Mouse (Mus musculus) WW6 (cell line): ENCODE results near the gene Rara.

Experiments
- DNase-seq: peaks from one replicate; pipeline ENCODE4 v3.0.0-alpha.2; 2013; ENCODE audit warnings: low read depth, low spot score

Rara gene

GRCm38 (mm10) chr11:98952111-98952510 is 24.5 kb downstream of the Rara start:
- no peak for DNase-seq

DNA sequence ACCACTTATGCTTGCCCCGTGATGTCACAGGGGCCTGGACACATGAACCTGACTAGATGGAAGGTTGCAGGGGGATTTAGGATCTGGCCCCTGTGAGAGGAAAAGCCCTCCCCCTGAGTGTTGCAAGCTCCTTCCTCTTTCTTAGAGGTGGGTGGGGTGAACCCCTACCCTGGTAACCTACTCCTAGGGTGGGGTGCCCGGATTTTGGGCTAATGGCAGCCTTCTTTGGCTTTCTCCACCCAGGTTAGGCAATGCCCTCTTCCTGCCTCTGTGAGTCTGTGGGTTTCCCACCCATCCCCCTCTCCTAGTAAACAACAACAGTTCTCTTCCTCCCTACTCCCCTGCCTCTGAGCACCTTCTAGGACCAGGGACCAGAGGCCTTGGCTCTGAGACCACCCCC is 25.1 kb downstream of the Rara start:
- no peak for DNase-seq

GRCm38 (mm10) chr11:98953361-98953760 is 25.7 kb downstream of the Rara start:
- DNase-seq = no peak

GRCm38 (mm10) chr11:98953835-98954320 is 26.3 kb downstream of the Rara start:
- DNase-seq = no peak

- DNase-seq = no peak
Measured at GRCm38 (mm10) chr11:98954373-98954772, 26.8 kb downstream of the Rara start.

- no peak for DNase-seq
Measured at GRCm38 (mm10) chr11:98954801-98955706, 27.4 kb downstream of the Rara start.

GRCm38 (mm10) chr11:98955707-98956235 is 28.2 kb downstream of the Rara start:
- no peak for DNase-seq

DNA sequence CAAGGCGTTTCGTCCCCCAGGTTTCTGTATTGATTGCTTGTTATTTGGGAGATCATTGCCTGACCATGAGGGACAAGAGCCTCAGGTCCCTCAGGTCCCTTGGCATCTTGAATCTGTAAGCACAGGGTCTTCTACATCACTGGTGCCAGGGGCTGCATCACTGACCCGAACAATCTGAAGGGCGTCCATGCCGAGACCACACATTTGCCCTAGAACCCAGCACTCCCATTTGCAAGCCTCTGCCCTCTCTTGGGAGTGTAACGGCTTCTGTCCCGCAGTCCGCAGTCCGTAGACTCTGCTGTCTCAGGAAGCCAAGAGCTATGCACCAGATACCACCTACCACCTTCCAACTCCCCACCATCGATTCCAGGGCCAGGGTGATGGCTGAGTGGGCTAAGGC is 28.7 kb downstream of the Rara start:
- no peak for DNase-seq

DNA sequence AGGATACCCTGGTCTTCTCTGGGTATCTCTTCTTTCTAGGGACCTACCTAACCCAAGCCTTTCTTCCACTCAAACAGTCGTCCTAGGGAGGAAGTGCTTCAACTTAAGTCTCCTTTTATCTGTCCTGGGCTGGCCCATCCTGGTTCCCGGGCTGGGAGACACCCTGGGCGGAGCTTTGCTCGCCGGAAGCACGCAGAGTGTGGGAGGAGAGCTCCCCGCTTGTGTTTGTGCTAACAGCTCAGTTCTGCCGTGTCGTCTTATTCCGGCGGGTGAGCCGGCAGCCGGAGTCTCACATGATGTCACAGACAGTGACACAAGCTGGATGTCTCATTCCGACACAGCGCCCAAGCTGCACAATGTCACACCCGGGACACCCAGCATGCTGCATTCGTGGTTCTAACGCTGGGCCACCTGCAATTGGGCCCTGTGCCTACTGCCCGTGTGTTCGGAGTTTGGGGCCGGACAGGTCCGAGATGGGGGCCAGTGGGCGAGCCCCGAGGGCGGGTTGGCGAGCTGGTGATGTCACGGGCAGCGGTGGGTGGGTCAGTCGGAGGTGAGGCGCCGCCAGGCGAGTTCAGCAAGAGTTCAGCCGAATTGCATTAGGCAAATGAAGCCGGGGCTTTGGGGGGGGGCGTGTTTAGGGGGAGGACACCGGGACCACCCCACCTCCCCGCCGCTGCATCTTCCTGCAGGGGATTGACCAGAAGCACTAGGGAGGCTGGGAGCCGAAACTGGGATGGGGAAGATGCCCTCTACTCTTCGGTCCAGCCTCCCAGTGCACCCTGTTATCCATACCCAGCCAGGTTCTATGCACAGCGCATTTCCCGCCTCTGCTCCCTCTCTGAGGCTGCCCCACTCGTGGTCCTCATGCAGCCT is 32.1 kb downstream of the Rara start:
- no peak for DNase-seq

DNA sequence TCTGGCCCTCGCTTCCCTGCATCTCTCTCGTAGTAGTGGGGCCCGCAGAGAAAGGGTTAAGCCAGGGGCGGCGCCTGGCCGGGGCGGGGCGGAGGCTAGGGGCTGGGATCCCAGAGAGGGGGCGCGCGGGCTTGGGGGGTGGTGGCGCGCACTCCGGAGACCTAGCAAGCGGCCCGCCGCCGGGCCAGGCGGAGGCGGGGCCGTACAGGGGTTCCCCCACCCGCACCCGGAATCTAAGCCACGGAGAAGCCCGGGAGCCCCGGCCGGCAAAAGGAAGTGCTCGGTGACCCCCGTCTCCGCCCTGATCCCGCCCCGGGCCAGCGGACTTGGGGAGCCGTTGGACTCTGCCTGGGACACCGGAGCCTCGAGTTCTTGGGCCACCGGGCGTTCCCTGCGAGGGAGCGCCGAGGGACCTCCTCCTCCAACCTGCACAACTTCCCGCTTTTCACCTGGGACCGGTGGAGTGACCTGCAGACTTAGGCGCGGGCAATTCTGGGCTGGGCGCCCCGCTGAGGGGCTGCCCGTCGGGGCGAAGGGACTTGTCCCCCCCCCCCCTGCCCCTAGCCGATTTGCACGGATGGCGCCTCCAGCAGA is 32.8 kb downstream of the Rara start:
- DNase-seq = no peak

DNA sequence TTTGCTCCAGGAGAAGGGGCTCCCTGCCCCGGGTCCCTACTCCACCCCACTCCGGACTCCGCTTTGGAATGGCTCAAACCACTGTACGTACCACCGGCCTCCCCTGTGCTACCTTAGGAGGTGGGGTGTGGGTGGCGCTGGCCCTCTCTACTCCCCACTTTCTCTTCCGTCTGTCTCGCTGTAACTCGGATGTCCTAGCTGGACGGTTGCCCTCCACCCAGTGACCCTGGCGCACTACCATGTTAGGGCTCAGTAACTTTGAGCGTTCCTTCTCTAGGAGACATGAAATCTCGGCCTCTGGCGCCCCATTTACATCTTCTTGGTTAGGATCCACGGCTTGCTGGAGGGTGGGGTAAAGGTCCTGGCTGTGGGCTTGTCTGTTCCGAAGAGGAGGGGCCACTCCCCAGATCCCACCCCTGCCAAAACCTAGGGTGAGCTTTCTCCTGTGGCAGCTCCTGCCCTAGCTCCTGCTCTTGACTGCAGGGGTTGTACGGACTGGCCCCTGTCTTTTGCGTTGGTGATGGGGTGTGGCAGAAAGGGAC is 33.5 kb downstream of the Rara start:
- no peak for DNase-seq

DNA sequence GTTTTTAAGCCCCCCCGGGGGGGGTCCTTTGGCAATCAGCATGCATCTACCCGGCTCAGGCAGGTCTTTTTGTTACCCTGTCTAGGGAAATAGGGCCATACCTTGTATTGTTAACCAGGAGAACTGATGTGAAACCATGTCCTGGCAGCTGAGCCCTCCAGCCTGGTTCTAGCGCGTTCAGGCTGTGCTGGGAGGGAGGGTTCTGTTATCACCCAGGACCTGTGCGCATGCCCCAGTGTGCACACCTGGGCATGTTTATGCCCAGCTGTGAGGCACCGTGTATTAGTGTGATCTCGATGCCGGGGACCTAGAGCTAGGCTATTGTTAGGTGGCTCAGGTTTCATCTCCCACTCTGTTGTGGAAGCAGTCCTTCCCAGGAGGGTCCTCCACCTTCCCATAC is 34.1 kb downstream of the Rara start:
- DNase-seq = no peak

GRCm38 (mm10) chr11:98962421-98963095 is 34.9 kb downstream of the Rara start:
- no peak for DNase-seq

- DNase-seq = no peak
Measured at GRCm38 (mm10) chr11:98963191-98964021, 35.8 kb downstream of the Rara start.

DNA sequence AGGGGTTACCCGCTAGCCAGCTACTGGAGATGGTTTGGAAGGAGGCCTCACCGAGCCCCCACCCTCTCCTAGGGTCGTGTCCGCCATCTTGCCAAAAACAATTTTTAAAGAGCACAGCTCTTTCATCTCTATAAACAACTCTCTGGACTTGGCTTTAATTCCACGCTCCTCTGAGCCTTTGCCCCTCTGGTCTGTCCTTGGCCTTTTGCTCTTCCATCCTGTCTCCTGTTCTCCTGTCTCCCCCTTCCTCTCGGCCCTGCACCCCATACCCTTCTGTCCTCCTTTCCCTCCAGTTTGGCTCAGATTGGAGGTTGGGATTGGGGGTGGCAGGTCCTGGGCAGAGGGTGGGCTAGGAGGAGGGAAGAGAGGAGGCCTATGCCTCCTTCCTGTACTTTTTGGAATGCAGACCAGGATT is 36.6 kb downstream of the Rara start:
- DNase-seq = no peak

GRCm38 (mm10) chr11:98964616-98965415 is 37.2 kb downstream of the Rara start:
- DNase-seq = no peak

- DNase-seq = no peak
Measured at GRCm38 (mm10) chr11:98965416-98966077, 37.9 kb downstream of the Rara start.

DNA sequence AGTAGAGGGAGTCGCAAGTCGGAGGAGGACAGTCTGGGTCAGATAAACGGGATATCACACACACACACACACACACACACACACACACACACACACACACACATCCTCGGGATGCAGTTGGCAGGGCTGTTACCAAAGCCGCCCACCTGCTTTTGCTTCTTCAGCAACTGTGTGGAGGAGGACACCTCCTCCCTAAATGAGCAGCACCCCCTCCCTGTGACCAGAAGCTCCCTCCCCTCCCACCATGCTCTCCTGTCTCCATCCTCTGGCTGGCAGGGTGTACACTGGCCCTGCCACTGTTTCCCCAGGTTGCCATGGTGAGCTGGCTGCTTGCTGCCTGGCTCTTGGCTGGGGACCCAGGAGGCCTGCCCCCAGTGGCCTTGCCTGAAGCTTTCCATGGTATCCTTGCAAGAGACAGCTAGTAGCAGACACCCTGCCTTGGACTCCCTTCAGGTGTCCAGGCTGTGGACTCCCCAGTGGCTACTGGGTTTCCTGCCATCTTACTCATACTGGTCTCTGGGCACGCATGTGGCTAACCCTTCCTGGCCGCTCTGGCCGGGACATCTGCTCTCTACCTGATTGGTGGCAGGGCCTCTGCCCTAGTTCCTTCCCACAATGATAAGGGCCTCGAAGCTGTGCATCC is 39.0 kb downstream of the Rara start:
- no peak for DNase-seq
